Mouse (Mus musculus): ENCODE measurements around the gene Zbtb22. TPM values are rescaled to one million over a fixed set of nuclear protein-coding genes. Genes with fewer than 3 reads are reported as not detected.

Zbtb22 gene
- polyA plus RNA-seq, 1 experiment: 37.1 TPM

DNA sequence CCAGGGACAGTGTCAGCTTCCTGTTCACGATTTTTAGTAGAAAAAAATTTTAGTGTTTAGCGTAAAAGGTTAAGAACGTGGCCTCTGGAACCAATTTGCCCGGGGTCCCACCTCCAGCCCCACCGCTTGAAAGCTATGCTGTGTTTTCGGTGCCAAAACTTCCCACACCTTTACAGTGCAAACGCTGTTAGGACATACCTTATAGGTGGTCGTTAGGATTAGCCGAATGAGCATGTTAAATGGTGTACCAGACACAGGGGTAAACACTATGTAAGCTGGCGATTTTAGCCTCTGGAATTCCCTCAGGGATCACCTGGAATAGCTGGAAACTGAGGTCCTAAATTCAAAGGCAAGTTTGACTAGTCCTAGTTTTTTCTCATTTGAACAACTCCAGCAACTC is 40.6 kb downstream of the Zbtb22 start:
- 5% methylated on average over 10 of the region's 10 CpGs for WGBS
- no peak for DNase-seq (ENCODE audit: low read depth, low spot score)

DNA sequence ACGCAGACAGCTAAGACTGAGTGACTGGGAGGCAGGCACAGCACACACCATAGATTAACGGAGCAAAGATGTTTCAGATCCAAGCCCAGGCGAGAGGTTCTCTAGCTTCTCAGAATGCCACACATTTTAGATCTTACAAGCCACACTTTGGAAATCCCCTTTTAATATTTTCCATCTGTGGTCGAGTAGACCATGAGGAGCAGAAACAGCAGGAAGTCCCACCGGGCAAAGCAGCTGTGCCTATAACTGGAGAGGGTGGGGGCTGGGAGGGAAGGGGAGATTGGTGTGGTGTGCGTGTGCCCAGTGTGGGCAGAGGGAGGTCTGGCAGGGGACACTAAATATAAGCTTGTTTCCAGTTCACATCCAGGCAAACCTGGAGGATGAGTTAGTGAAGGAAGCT is 41.8 kb downstream of the Zbtb22 start:
- WGBS: 82% methylated on average over 6 of the region's 6 CpGs
- DNase-seq (ENCODE audit: low read depth, low spot score): no peak

DNA sequence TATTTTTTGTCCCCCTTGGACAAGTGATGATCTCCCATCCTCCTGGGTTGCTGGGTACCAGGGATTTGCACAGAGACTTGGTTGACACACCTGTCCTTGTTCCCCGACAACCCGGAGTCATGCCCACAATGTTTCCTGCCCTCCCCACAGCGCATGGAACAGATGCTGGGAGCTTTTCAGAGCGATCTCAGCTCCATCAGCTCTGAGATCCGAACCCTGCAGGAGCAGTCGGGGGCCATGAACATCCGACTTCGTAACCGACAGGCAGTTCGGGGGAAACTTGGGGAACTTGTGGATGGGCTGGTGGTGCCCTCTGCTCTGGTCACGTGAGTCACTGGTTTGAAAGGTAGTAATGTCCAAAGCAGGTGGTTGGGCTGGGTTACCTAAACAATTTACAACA is 42.7 kb downstream of the Zbtb22 start:
- no peak for DNase-seq (ENCODE audit: low read depth, low spot score)
- whole genome bisulfite sequencing: 97% methylated on average over 11 of the region's 11 CpGs

DNA sequence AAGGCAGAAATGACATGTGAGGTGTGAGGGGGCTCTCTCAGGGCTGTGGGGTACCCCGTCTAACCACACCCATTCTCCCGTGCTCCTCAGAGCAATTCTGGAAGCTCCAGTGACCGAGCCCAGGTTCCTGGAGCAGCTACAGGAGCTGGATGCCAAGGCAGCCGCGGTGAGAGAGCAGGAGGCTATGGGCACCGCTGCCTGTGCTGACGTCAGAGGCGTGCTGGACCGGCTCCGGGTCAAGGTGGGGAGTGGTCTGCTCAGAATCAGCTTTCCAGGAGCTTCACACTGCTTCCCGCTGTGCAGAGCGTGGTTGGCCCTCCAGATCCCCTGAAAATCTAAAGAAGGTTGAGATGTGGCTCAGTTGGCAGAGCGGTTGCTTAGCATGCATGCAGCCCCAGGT is 43.4 kb downstream of the Zbtb22 start:
- DNase-seq (ENCODE audit: low read depth, low spot score): no peak
- 94% methylated on average over 13 of the region's 13 CpGs for WGBS

DNA sequence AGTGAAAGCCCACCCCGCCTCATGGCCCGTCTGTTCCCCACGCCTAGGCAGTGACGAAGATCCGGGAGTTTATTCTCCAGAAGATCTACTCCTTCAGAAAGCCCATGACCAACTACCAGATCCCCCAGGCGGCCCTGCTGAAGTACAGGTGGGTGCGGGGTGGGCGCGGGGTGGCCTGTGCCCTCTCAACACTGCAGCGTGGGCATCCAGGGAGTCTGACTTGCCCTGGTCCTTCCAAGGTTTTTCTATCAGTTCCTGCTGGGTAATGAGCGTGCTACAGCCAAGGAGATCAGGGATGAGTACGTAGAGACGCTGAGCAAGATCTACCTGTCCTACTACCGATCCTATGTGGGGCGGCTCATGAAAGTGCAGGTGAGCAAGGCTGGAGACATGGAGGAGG is 44.2 kb downstream of the Zbtb22 start:
- no peak for DNase-seq (ENCODE audit: low read depth, low spot score)
- WGBS: 91% methylated on average over 15 of the region's 15 CpGs

DNA sequence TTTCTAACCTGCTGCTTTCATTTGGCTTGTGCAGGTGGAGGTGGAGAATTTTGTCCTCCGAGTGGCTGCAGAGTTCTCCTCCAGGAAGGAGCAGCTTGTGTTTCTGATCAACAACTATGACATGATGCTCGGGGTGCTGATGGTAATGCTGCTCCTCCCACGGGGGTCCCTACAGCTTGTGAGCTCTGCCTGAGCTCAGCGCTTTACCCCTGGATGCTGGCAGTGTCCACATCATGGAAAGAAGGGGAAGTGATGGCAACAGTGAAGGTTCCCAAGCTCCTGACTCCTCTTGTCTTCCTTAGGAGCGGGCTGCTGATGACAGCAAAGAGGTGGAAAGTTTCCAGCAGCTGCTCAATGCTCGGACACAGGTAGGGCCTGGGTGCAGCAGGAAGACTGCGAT is 47.2 kb downstream of the Zbtb22 start:
- WGBS: 93% methylated on average over 7 of the region's 7 CpGs
- no peak for DNase-seq (ENCODE audit: low read depth, low spot score)

DNA sequence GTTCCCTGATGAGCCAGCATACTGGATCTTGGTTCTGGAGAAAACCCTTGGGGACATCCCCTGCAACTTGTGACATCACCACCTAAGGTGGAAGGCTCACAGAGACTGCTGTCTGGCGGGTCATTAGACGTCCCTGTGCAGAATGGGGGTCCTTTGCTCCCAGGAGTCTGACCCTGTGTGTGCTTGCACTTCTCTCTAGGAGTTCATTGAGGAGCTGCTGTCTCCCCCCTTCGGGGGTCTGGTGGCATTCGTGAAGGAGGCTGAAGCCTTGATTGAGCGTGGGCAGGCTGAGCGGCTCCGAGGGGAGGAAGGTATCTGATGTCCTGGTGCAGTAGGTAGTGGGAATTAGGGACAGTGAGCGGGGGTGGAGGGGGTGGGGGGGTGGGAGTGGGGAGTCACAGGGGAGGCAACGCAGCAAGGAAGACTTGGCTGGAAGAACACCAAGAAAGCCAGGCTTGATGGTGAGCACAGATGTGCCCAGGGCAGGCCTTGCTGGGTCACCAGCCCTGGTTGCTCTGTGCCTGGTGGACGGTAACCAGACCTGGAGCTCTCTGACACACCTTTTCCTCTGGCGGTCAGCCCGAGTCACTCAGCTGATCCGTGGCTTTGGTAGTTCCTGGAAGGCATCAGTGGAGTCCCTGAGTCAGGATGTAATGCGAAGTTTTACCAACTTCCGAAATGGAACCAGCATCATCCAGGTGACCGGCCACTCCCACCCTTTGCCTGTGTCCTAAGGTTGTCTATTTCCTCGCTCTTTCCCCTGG is 49.6 kb downstream of the Zbtb22 start:
- WGBS: 89% methylated on average over 17 of the region's 17 CpGs
- no peak for DNase-seq (ENCODE audit: low read depth, low spot score)

DNA sequence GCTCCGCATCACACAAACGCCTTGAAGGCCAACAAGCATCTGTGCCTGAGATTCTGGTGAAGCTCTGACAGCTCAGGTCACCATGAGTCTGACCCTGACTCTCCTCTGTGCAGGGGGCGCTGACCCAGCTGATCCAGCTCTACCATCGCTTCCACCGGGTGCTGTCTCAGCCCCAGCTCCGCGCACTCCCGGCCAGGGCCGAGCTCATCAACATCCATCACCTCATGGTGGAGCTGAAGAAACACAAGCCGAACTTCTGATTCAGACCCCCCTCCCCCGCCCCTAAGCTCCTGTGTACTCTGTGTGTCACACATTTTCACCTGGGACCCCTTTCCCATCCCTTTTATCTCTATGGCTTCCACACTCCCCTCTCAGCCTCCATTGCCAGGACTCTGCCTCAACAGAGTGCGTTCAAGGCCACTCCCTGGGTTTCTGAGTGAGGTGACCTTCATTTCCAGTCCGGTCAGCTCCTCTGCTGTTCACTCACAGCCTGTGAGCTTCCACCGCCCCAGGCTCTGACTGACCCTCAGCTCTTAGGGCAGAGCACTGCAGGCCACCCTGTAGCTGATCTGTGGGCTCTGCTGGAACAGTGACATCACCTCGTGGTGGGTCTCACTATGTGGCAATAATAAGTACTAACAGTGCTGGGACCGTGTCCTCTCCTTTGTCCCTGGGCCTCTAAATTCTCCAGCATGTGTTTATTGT is 50.3 kb downstream of the Zbtb22 start:
- WGBS: 86% methylated on average over 16 of the region's 16 CpGs
- DNase-seq (ENCODE audit: low read depth, low spot score): no peak

DNA sequence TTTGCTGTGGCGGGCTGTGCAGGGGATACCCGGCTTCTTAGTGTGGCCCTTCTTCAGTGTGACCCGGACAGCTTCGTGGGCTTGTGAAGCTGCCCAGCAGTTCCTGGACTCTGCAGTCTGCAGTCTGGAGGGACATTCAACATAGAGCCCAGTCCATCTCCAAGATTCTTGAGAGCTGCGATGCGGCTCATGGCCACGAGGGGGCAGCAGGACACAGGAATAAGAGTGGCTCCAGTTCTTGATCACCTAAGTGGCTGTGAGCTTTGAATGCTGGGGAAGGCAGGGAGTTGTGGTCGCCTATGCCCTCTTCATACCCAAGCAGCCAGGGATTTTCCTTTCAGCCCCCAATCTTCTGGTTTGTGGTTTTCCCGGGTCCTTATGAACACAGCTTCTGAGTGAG is 52.8 kb downstream of the Zbtb22 start:
- WGBS: 2% methylated on average over 9 of the region's 9 CpGs
- DNase-seq (ENCODE audit: low read depth, low spot score): peak; percentile 89

Other genes with a start within 250 kb of the Zbtb22 start
- 49.2 and 52.1 TPM in 2 replicates for gene Hnrnpm, start 229.0 kb upstream of the Zbtb22 start, polyA plus RNA-seq (2012; rRNA removed)
- gene March2, start 197.2 kb upstream of the Zbtb22 start, polyA plus RNA-seq (2012; rRNA removed): 53.8 and 55.5 TPM in 2 replicates
- 268 and 292 TPM in 2 replicates for gene Rab11b, start 155.4 kb upstream of the Zbtb22 start, polyA plus RNA-seq (2012; rRNA removed)
- gene Angptl4, start 134.1 kb upstream of the Zbtb22 start, polyA plus RNA-seq (2012; rRNA removed): 21.9 and 75.2 TPM in 2 replicates
- gene Kank3, start 105.4 kb upstream of the Zbtb22 start, polyA plus RNA-seq (2012; rRNA removed): 19.7 and 22.0 TPM in 2 replicates
- gene Rps28, start 91.3 kb upstream of the Zbtb22 start, polyA plus RNA-seq (2012; rRNA removed): 844 and 888 TPM in 2 replicates
- gene Ndufa7, start 91.3 kb upstream of the Zbtb22 start, polyA plus RNA-seq (2012; rRNA removed): 365 and 370 TPM in 2 replicates
- gene Cd320, start 72.8 kb upstream of the Zbtb22 start, polyA plus RNA-seq (2012; rRNA removed): 22.0 and 27.3 TPM in 2 replicates
- not detected in 2 replicates for gene Gm7029, start 42.1 kb upstream of the Zbtb22 start, polyA plus RNA-seq (2012; rRNA removed)
- 17.1 and 17.6 TPM in 2 replicates for gene Kifc1, start 25.2 kb upstream of the Zbtb22 start, polyA plus RNA-seq (2012; rRNA removed)
- gene Platr17, start 10.8 kb upstream of the Zbtb22 start, polyA plus RNA-seq (2012; rRNA removed): 0.67 TPM in 1 of 2 replicates, not detected in the other
- 34.1 and 41.0 TPM in 2 replicates for gene Daxx, start 6.5 kb upstream of the Zbtb22 start, polyA plus RNA-seq (2012; rRNA removed)
- 203 and 264 TPM in 2 replicates for gene Tapbp, start within 50 bp of the Zbtb22 start, polyA plus RNA-seq (2012; rRNA removed)
- 46.1 and 63.1 TPM in 2 replicates for gene Rgl2, start 13.6 kb downstream of the Zbtb22 start, polyA plus RNA-seq (2012; rRNA removed)
- gene Pfdn6, start 24.4 kb downstream of the Zbtb22 start, polyA plus RNA-seq (2012; rRNA removed): 28.6 and 35.4 TPM in 2 replicates
- 19.1 and 23.6 TPM in 2 replicates for gene Wdr46, start 24.8 kb downstream of the Zbtb22 start, polyA plus RNA-seq (2012; rRNA removed)
- 15.6 and 19.8 TPM in 2 replicates for gene B3galt4, start 35.6 kb downstream of the Zbtb22 start, polyA plus RNA-seq (2012; rRNA removed)
- gene Vps52, start 39.9 kb downstream of the Zbtb22 start, polyA plus RNA-seq (2012; rRNA removed): 44.6 and 59.1 TPM in 2 replicates
- gene Rps18, start 40.1 kb downstream of the Zbtb22 start, polyA plus RNA-seq (2012; rRNA removed): 617 and 700 TPM in 2 replicates
- gene H2-K1, start 84.4 kb downstream of the Zbtb22 start, polyA plus RNA-seq (2012; rRNA removed): 5,020 and 5,402 TPM in 2 replicates
- gene Ring1, start 108.8 kb downstream of the Zbtb22 start, polyA plus RNA-seq (2012; rRNA removed): 17.0 and 21.3 TPM in 2 replicates
- 43.2 and 48.6 TPM in 2 replicates for gene H2-Ke6, start 112.2 kb downstream of the Zbtb22 start, polyA plus RNA-seq (2012; rRNA removed)
- gene Slc39a7, start 115.8 kb downstream of the Zbtb22 start, polyA plus RNA-seq (2012; rRNA removed): 129 and 133 TPM in 2 replicates
- gene Rxrb, start 115.9 kb downstream of the Zbtb22 start, polyA plus RNA-seq (2012; rRNA removed): 41.6 and 49.9 TPM in 2 replicates
- gene Col11a2, start 123.5 kb downstream of the Zbtb22 start, polyA plus RNA-seq (2012; rRNA removed): 0.60 and 0.95 TPM in 2 replicates
- 16.5 and 21.5 TPM in 2 replicates for gene H2-Oa, start 176.4 kb downstream of the Zbtb22 start, polyA plus RNA-seq (2012; rRNA removed)
- gene H2-DMa, start 203.6 kb downstream of the Zbtb22 start, polyA plus RNA-seq (2012; rRNA removed): 218 and 235 TPM in 2 replicates
- 85.8 and 92.2 TPM in 2 replicates for gene Brd2, start 206.7 kb downstream of the Zbtb22 start, polyA plus RNA-seq (2012; rRNA removed)
- 31.0 and 41.3 TPM in 2 replicates for gene H2-DMb2, start 227.4 kb downstream of the Zbtb22 start, polyA plus RNA-seq (2012; rRNA removed)
- 322 and 350 TPM in 2 replicates for gene H2-DMb1, start 237.2 kb downstream of the Zbtb22 start, polyA plus RNA-seq (2012; rRNA removed)